Mouse (Mus musculus): Measurements from ENCODE around the gene Sult5a1.
"Not testable (repeated sequence)": the region's sequence is repeated elsewhere in the genome, so short reads cannot be mapped to it uniquely, and the experiment has no call there.

Sult5a1 gene

DNA sequence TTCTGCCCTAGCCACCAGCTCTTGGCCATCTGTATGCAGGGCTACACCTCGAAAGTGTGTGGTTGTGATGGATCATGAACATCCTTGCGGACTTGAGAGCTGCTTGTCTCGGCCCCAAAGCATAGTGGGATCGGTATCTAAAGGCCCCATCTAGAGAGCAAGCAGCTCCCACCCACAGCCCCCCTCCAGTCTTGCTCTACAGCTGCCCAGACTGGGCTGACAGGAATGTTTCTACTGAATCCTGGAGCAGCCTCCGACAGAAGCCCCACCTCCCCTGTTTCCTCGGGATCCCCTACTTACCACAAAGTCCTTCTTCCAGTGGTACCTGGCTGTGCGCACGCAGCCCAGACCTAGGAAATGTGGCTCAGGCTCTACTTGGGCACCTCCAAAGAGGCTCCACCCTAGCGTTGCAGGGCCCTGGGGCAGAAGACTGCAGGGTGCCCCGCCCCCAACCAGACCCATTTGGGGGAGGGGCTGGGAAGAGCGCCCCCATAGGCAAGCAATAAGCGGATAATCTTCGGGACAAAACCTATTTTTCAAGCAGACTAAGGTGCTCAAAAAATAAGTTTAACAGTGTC lies at the start of gene Sult5a1:
Gene Sult5a1, minus strand, starts transcription at position 428 of the 578 bp plus-strand sequence.
- DNase-seq (ENCODE audit: low read depth, low spot score) = no peak

DNA sequence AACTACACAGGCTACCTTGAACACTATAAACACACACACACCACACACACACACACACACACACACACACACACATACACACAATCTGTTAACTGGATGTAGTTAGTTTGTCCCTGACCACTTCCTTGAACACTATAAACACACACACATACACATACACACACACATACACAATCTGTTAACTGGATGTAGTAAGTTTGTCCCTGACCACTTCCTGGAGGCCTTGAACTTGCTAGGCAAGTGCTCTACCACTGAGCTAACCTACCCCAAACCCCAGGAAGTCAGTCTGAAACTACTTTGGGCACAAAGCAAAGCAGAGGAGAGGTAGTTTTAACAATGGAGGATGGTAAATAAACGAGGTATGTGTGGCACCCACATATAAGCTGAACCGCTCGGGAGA lies 45.5 kb upstream of the Sult5a1 start:
- no peak for DNase-seq (ENCODE audit: low read depth, low spot score)

DNA sequence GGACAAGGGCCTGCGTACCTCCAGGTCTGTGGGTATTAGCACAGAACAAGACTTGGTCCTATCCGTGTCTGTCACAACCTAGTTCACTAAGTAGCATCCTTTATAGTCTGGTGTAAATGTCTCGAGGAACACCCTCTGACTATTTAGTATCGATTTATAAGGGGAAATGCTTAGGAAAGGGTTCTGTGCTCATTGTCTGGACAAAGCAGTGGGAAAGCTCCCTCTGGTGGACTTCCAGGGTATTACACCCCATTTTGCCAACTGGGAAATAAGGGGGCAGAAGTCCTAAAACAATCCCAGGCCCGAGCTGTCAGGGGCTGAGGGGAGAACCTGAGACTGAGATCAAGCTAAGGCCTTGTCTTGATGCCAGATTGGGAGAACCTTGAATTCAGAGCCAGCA lies 44.2 kb upstream of the Sult5a1 start:
- peak; percentile 83 for DNase-seq (ENCODE audit: low read depth, low spot score)

- no peak for DNase-seq (ENCODE audit: low read depth, low spot score)
Measured at GRCm38 (mm10) chr8:123199864-123200263, 41.7 kb upstream of the Sult5a1 start.

DNA sequence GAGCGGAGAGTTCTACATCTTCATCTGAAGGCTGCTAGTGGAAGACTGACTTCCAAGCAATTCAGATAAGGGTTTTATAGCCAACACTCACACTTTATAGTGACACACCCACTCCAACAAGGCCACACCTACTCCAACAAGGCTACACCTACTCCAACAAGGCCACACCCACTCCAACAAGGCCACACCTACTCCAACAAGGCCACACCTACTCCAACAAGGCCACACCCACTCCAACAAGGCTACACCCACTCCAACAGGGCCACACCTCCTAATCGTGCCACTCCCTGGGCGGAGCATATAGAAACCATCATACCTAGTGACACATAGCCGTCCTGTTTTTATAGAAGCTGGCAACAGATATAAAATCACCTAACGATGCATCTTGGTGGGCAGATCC lies 38.9 kb upstream of the Sult5a1 start:
- not testable (repeated sequence) for DNase-seq (ENCODE audit: low read depth, low spot score)

DNA sequence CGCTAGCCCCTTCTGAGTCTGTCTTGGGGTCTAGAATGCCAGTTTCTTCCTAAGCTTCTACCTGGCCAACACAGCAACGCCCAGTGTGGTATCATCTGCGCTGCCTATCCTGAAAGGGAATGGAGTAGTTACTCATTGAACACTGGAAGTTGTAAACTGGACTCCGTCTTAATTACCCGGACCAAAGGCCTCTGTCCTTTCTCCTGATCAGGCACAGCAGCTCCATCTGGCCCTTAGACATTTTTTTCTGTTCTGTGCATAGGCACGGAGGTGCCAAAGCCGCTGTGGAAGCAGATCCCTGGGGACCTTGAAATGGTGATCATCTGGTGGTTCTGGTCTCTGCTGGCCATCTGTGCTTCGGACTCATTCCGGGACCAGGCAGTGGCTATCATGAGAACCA lies 35.7 kb upstream of the Sult5a1 start:
- no peak for DNase-seq (ENCODE audit: low read depth, low spot score)

DNA sequence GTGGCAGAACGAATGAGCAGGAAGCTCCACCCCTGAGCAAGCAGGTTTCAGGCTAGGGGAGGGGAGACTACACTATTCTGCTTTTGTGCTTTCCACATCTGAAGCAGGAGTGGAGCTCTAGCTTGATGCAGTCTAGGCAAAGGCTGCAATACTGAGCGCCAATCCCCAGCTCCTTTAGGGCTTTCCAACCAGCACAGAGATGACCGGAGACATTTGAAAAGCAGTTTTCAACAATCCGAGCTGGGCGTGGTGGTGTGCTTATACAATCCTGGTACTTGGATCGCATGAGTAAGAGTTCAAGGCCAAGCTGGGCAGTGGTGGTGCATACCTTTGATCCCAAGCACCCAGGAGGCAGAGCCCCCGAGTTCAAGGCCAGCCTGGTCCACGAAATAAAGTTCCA lies 33.8 kb upstream of the Sult5a1 start:
- DNase-seq (ENCODE audit: low read depth, low spot score) = no peak

DNA sequence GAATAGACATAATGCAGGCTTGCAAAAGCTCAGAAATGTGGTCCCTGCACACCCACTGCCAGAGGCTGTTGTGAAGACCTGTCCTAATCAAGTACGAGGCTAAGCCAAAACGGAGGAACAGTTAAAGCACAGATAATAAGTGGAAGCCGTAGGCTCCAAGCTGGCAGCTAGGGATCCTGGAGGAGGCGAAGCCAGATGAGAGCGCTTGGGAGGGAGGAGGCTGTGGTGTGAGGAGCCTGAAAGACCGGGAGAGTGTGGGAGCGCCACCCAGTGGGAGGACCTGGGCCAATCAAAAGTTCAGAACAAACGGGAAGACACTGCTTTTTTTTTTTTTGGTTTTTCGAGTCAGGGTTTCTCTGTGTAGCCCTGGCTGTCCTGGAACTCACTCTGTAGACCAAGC lies 32.6 kb upstream of the Sult5a1 start:
- peak; percentile 92 for DNase-seq (ENCODE audit: low read depth, low spot score)

DNA sequence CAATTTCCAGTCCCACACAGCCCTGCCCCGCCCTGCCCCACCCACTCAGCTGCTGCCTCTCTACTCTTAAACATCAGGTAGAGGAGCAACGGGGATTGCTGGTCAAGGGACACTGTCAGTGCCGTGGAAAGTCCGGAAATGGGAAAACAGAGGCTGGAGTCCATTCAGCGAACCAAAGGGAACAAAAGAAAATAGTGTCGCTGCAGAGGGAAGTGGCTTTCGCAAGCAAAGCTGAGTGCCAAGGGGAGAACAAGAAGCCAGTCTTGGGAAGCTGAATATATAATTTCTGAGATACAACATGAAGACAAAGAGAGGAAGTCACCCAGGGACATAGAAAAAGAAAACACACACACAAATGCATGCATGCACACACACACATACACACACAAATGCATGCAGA lies 30.7 kb upstream of the Sult5a1 start:
- DNase-seq (ENCODE audit: low read depth, low spot score) = no peak

GRCm38 (mm10) chr8:123188006-123188405 lies 29.9 kb upstream of the Sult5a1 start:
- no peak for DNase-seq (ENCODE audit: low read depth, low spot score)

GRCm38 (mm10) chr8:123185566-123186409 lies 27.7 kb upstream of the Sult5a1 start, which contains the start of gene Dpep1:
Gene Dpep1, plus strand, starts transcription at chr8:123186242.
- no peak for DNase-seq (ENCODE audit: low read depth, low spot score)

- DNase-seq (ENCODE audit: low read depth, low spot score) = no peak
Measured at GRCm38 (mm10) chr8:123181391-123181790, 23.3 kb upstream of the Sult5a1 start.

- DNase-seq (ENCODE audit: low read depth, low spot score) = no peak
Measured at GRCm38 (mm10) chr8:123156070-123156773, 1.9 kb downstream of the Sult5a1 start.

- peak; percentile 40 for DNase-seq (ENCODE audit: low read depth, low spot score)
Measured at GRCm38 (mm10) chr8:123155177-123155576, 2.9 kb downstream of the Sult5a1 start.

GRCm38 (mm10) chr8:123150737-123151171 lies 7.4 kb downstream of the Sult5a1 start:
- peak; percentile 54 for DNase-seq (ENCODE audit: low read depth, low spot score)

GRCm38 (mm10) chr8:123146390-123146789 lies 11.7 kb downstream of the Sult5a1 start:
- peak; percentile 73 for DNase-seq (ENCODE audit: low read depth, low spot score)

GRCm38 (mm10) chr8:123145279-123145678 lies 12.8 kb downstream of the Sult5a1 start:
- DNase-seq (ENCODE audit: low read depth, low spot score) = peak; percentile 23

DNA sequence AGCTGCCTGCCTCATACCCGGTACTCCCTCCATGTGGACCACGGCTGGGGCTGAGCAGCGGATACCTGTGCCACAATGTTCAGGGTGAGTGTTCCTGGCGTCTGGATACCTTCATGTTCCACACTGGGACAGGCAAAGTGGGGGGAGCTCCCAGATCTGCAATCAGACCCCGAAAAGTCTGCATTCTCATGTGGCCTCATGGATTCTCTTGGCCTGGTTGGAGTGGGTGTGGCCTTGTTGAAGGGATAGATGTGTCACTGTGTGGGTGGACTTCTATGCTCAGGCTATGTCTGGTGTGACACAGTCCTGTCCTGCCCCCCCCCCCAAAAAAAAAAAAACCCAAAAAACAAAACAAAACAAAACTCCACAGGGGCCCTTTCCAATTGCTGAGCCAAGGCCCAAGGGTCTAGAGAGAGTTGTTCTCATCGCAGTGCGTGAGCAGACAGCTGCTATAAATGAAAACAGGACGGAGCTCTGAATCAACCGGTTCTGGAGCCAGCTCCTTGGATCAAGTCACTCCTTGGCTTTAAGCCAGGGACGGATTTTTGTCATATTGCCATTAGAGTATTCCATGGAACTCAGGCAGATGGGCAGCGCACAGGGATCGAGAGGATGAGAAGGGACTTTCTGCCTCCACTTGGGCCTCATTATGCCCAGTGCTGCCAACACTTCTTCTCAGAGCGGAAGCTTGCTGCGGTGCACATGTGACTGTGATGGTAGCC lies 16.2 kb downstream of the Sult5a1 start:
- peak; percentile 91 for DNase-seq (ENCODE audit: low read depth, low spot score)

DNA sequence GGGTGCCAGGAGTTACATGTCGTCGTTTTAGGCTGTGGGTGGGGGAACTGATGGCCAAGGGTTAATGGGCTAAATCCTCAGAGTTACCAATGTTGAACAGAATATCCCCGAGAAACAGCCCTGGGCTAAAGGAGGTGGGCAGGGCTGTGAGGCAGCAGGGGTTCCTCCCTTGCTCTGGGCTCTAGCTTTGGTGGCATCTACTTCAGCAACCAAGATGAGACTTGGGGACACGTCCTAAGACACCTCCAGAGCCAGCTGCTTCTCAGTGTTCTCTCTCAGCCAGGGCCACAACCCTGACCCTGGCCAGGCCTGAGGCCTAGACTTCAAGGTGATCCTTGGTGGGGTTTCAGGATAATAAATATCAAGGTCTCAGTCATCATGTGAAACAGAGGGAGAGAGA lies 19.4 kb downstream of the Sult5a1 start:
- no peak for DNase-seq (ENCODE audit: low read depth, low spot score)

DNA sequence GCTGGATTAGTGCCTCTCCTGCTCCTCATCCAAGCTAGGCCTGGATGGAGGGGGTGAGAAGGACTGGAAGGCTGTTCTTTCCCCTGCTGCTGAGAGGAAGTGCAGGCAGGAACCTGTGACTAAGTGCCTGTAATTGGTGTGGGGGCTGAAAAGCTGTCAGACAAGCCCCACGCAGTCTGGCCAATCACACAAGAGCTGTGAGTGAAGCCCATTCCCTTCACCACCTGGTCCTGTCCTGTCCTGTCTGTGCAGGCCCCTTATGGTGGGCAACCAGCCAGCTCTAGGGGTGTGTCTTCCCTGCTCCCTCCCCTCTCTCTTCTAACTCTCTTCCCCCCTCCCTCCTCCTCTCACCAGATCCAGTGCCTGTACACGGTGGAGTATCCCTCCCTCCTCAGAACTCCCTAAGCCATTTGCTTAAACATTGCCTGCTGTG lies 20.5 kb downstream of the Sult5a1 start:
- peak; percentile 94 for DNase-seq (ENCODE audit: low read depth, low spot score)

DNA sequence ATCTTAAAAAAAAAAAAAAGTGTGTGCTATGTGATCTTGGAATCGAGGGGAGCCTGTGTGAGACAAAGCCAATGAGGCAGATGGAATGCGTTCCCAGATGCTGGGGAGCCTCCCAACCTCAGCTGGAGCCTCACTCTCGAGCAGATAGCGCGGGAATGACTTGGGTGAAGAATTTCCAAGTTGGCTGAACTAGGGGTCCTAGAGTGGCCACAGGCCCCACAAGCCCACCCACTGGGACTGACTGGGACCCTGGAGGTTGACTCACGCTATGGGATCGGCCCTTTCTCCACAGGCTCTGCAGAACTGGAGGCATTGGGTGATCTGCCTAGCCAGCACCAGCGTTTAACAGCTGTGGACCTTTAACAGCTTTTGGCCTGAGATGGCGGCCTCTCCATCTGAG lies 21.8 kb downstream of the Sult5a1 start:
- no peak for DNase-seq (ENCODE audit: low read depth, low spot score)

DNA sequence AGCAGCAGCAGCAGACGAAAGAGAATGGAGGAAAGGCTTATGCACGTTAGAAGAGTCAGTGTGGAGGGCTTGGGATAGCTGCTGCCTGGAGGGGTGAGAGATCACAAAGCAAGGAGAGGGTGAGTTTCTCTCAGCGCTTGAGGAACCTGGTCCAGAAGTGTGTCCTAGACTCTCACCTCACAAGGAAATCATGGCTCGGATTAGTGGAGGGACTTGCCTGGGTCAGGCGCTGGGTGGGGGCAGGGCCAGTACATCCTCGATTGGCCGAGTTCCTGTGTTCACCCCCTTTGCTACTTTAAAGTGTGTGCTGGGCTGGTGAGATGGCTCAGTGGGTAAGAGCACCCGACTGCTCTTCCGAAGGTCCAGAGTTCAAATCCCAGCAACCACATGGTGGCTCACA lies 22.3 kb downstream of the Sult5a1 start:
- DNase-seq (ENCODE audit: low read depth, low spot score) = no peak

Data from brain, adult 2 months (tissue).